Mouse (Mus musculus) A20 (cell line): ENCODE results near the gene Serinc1.
A peak's percentile ranks its signal among the peaks of the same experiment; 100 is the strongest.
"Not testable (repeated sequence)": the region's sequence is repeated elsewhere in the genome, so short reads cannot be mapped to it uniquely, and the experiment has no call there.

Experiments
- DNase-seq: peaks from one replicate; pipeline ENCODE4 v3.0.0-alpha.2; 2011; ENCODE audit warnings: low read depth, low spot score

Serinc1 gene

GRCm38 (mm10) chr10:57532218-57533101 lies at the start of gene Serinc1:
Serinc1 (minus strand) TSS chr10:57532530.
- peak; percentile 97 for DNase-seq

- DNase-seq, result no peak
Observed at GRCm38 (mm10) chr10:57576721-57577120, 44.4 kb upstream of the Serinc1 start.

- no peak for DNase-seq
Observed at GRCm38 (mm10) chr10:57572130-57572529, 39.8 kb upstream of the Serinc1 start.

DNA sequence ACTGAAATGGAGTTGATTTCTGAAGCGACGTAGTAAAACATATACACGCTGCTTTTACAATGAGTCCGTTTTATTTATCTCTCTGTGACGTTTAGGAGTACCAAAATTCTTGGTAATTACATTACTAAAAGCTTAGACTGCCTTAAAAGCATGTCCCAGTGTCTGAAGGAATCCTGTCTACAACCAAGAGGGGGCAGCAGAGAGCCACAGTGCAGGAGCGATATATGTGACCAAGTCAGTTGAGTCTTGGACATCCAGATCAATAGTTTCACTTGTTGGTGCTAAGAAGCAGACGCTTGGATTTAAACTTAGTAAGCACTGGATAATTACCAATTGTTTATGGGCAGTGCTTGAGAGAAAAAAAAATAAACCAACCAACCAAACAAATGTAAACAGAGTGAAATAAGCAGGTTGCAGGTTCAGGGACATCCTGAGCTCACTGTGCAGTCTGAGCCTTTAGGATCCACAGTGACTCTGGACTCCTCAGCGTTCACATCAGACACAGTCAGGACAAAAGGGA lies 38.9 kb upstream of the Serinc1 start:
- DNase-seq, result peak; percentile 82

GRCm38 (mm10) chr10:57569023-57569931 lies 36.9 kb upstream of the Serinc1 start:
- no peak for DNase-seq

GRCm38 (mm10) chr10:57566221-57566620 lies 33.9 kb upstream of the Serinc1 start:
- DNase-seq, result no peak

DNA sequence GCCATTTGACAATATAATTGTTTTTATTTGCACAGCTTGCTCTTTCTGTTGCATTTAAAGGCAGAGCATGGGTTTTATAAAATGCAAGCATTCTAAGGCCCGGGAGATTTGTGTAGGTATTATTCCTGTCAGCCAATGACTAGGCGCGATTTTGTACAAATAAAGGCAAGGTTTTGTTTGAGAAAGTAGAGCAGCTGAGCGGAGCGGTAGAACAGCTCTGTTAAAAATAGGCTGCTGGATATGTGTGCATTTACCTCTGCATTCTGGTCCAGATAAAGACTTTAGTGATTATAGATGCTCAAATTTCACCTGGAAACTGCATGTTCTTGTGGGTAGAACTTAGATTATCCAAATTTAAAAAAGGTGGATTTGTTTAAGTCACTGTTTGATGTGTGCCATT lies 25.3 kb upstream of the Serinc1 start:
- DNase-seq, result no peak

- no peak for DNase-seq
Observed at GRCm38 (mm10) chr10:57553719-57554118, 21.4 kb upstream of the Serinc1 start.

GRCm38 (mm10) chr10:57549631-57550030 lies 17.3 kb upstream of the Serinc1 start:
- no peak for DNase-seq

- DNase-seq, result not testable (repeated sequence)
Observed at GRCm38 (mm10) chr10:57543890-57544289, 11.6 kb upstream of the Serinc1 start.

GRCm38 (mm10) chr10:57531616-57532217 lies 613 bp downstream of the Serinc1 start:
- DNase-seq, result no peak

DNA sequence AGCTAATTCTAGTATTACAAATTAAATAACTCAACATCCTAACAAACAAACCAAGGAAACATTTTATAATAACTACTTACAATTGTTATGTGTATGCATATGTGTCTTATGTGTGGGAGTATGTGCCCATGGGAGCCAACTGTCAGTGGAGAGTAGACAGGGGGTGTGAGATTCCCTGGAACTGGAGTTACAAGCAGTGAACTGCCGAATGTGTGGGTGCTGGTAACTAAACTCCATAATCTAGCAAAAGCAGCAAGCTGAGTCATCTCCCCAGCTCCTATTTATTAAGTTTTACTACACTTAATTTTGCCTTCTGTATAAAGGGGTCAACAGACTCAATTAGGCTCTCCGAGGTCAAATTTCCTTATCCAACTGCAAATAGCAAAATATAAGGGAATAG lies 1.3 kb downstream of the Serinc1 start:
- DNase-seq, result no peak

DNA sequence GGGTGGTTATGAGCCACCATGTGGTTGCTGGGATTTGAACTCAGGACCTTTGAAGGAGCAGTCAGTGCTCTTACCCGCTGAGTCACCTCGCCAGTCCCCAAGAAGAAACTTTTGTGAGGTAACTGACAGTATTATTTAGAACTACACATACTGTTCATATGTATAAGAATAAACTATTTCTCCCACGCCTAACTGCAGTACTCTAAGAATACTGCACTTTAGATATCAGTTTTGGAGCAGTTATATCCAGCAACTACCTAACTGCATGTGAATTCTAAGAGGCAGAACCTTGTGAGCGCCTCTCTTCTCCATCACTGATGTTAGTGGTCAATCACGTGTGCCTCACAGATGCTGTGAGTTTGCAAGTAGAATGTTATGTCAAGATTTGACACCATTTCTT lies 5.9 kb downstream of the Serinc1 start:
- DNase-seq, result no peak

GRCm38 (mm10) chr10:57515278-57515677 lies 17.1 kb downstream of the Serinc1 start:
- no peak for DNase-seq

DNA sequence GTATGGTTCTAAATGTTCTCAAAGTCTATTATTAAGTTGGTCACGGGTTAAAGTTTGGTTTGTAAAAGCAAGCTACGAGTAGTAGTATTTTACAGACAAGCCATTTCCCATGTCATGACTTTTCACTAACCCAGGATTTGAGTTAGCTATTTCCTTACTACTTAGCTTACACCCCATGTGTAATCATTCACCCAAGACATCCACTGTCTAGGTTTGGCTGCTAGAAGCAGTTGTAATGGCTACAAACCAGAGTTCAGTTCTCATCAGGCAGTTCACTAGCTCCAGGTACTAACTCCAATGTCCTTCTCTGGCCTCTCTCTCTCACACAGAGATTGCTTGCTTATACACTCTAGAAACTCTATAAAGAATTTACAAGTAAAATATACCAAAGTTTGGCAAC lies 17.7 kb downstream of the Serinc1 start:
- no peak for DNase-seq

- peak; percentile 10 for DNase-seq
Observed at GRCm38 (mm10) chr10:57499414-57500156, 32.7 kb downstream of the Serinc1 start.

DNA sequence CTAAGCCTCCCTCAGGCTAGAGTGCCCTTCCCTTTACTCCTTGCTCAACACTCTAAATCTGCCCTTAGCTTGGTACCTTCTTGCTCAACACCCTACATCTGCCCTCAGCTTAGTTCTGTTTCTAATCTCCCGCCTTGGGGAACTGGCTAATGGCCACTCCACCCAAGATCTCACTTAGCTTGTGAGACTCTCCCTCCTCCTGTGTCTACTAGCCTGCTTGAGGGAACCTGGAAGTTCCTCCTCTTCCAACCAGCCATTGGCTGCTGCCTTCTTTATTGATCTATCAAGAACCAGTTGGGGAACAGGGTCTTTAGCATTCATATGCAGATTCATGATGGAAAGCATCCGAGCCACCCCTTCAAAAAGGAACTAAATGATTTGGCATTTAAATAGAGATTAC lies 40.3 kb downstream of the Serinc1 start:
- no peak for DNase-seq

DNA sequence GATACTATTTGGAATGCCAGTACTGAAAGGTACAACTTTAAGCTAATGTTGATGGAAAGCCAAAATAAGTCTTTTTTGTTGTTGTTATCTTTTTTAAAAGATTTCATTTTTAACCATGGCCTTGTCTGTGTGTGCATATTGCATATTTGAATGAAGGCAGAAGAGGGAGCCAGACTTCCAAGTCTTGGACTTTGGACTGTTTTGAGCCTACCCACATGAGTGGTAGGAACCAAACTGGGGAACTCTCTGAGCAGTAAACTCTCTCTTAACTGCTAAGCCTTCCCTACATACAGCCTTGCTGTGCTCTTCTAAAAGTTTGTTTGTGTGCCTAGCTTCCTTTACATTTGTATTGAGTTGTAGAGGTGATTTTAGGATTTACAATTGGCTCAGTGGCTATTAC lies 43.7 kb downstream of the Serinc1 start:
- DNase-seq, result peak; percentile 17

- peak; percentile 48 for DNase-seq
Observed at GRCm38 (mm10) chr10:57487201-57487600, 45.1 kb downstream of the Serinc1 start.

GRCm38 (mm10) chr10:57486542-57487071 lies 45.7 kb downstream of the Serinc1 start:
- no peak for DNase-seq
